Mouse (Mus musculus) limb, embryonic 12.5 days (tissue): ENCODE data around the gene Sgta. TPM values are rescaled to one million over a fixed set of nuclear protein-coding genes. Genes with fewer than 3 reads are reported as not detected.
A peak's percentile ranks its signal among the peaks of the same experiment; 100 is the strongest.

Source experiments
- ATAC-seq: fragments of 200-750 bp; cut with Nextera tagmentation; 2 replicates; pipeline ENCODE4 v1.8.0; 2017; ENCODE audit warnings: low read depth, moderate TSS enrichment; ENCODE audit not compliant: insufficient number of reproducible peaks, insufficient read depth, low FRiP score, low TSS enrichment
- H3K27ac ChIP-seq: fragments of 300-500 bp; sonication (generic); 2 replicates; pipeline ENCODE4 v1.5.1; 2016; ENCODE audit warnings: mild to moderate bottlenecking, moderate library complexity
- H3K27me3 ChIP-seq: fragments of 300-500 bp; sonication (generic); 2 replicates; pipeline ENCODE4 v1.6.1; 2016; ENCODE audit warnings: mild to moderate bottlenecking, moderate library complexity
- H3K36me3 ChIP-seq: fragments of 300-500 bp; sonication (generic); 2 replicates; pipeline ENCODE4 v1.6.1; 2016; ENCODE audit warnings: mild to moderate bottlenecking, moderate library complexity
- H3K4me1 ChIP-seq: fragments of 300-500 bp; sonication (generic); replicated peaks from 2 replicates; pipeline ENCODE4 v1.6.1; 2016
- H3K4me2 ChIP-seq: fragments of 300-500 bp; sonication (generic); 2 replicates; pipeline ENCODE4 v1.6.1; 2016; ENCODE audit warnings: mild to moderate bottlenecking, moderate library complexity
- H3K4me3 ChIP-seq: fragments of 300-500 bp; sonication (generic); replicated peaks from 2 replicates; pipeline ENCODE4 v1.5.1; 2016; ENCODE audit warnings: mild to moderate bottlenecking
- H3K9ac ChIP-seq: fragments of 300-500 bp; sonication (generic); replicated peaks from 2 replicates; pipeline ENCODE4 v1.6.1; 2016; ENCODE audit warnings: mild to moderate bottlenecking, moderate library complexity
- H3K9me3 ChIP-seq: fragments of 300-500 bp; sonication (generic); 2 replicates; pipeline ENCODE4 v1.6.1; 2016; ENCODE audit warnings: mild to moderate bottlenecking, moderate library complexity
- WGBS: fragments of 180-500 bp; shearing (Covaris S2); methylation state at CpG from one replicate; pipeline ENCODE4 v1.1.7; 2016; 5-methylcytosine and 5-hydroxymethylcytosine counted together
- polyA plus RNA-seq: library from polyadenylated mRNA; unstranded; fragments of >200 nt; fragmentation: Nextera tagmentation; extraction: Ambion mirVana; gene quantifications from 2 replicates; pipeline ENCODE4 v1.2.1, GENCODE M21; 2016

Sgta gene
- polyA plus RNA-seq, 1 experiment from 2014 or later, result 225 TPM

GRCm38 (mm10) chr10:81029031-81029430, 30.9 kb downstream of the Sgta start:
- H3K9ac ChIP-seq, result no peak overlapping the region
- peaks cover 32% of the 10 kb centered on the region for H3K27me3 ChIP-seq
- peaks cover 35% of the 10 kb centered on the region for H3K36me3 ChIP-seq
- no peak for ATAC-seq
- H3K27ac ChIP-seq, result no peak overlapping the region
- H3K4me1 ChIP-seq, result peaks cover 8% of the 10 kb centered on the region
- H3K9me3 ChIP-seq, result no peaks in the 10 kb centered on the region
- no peak overlapping the region for H3K4me2 ChIP-seq
- H3K4me3 ChIP-seq, result no peak overlapping the region
- WGBS, result 81% methylated on average over 10 of the region's 10 CpGs

- ATAC-seq, result no peak
- H3K9ac ChIP-seq, result no peak overlapping the region
- H3K36me3 ChIP-seq, result peaks cover 29% of the 10 kb centered on the region
Measured at GRCm38 (mm10) chr10:81028219-81028618, 31.8 kb downstream of the Sgta start.

GRCm38 (mm10) chr10:81027331-81027730, 32.6 kb downstream of the Sgta start:
- 71% methylated on average over 4 of the region's 4 CpGs for WGBS
- Histone ChIP-seq H3K4me2 (no peak overlapping the region), H3K4me1 (peaks cover 8% of the 10 kb centered on the region), H3K36me3 (peaks cover 20% of the 10 kb centered on the region), H3K9ac (no peak overlapping the region), H3K4me3 (no peak overlapping the region), H3K9me3 (no peaks in the 10 kb centered on the region), H3K27me3 (peaks cover 48% of the 10 kb centered on the region), H3K27ac (no peak overlapping the region)
- ATAC-seq, result no peak

More at GRCm38 (mm10) chr10:81028219-81028618, 31.8 kb downstream of the Sgta start:
- Histone ChIP-seq H3K4me2 (no peak overlapping the region), H3K9me3 (no peaks in the 10 kb centered on the region), H3K4me1 (peaks cover 8% of the 10 kb centered on the region), H3K27ac (no peak overlapping the region), H3K4me3 (no peak overlapping the region), H3K27me3 (peaks cover 40% of the 10 kb centered on the region)

GRCm38 (mm10) chr10:81026857-81027256, 33.1 kb downstream of the Sgta start:
- ATAC-seq, result no peak
- Histone ChIP-seq H3K9me3 (no peaks in the 10 kb centered on the region), H3K27ac (no peak overlapping the region), H3K4me1 (peaks cover 8% of the 10 kb centered on the region), H3K9ac (no peak overlapping the region), H3K36me3 (peaks cover 18% of the 10 kb centered on the region), H3K4me2 (no peak overlapping the region), H3K4me3 (no peak overlapping the region), H3K27me3 (peaks cover 53% of the 10 kb centered on the region)
- 94% methylated on average over 5 of the region's 5 CpGs for WGBS

GRCm38 (mm10) chr10:81025639-81026275, 34.2 kb downstream of the Sgta start, which contains the start of gene Diras1:
Gene Diras1, minus strand, starts transcription at chr10:81025662.
- Histone ChIP-seq H3K4me2 (peak within 1 kb of the TSS; percentile 65), H3K27me3 (peaks cover 64% of the 10 kb centered on the region), H3K4me1 (peaks cover 8% of the 10 kb centered on the region), H3K36me3 (peaks cover 8% of the 10 kb centered on the region), H3K27ac (no peak within 1 kb of the TSS), H3K4me3 (peak within 1 kb of the TSS; percentile 38), H3K9ac (peak within 1 kb of the TSS; percentile 48; the same call in 1 of the 2 replicates), H3K9me3 (no peaks in the 10 kb centered on the region)
- WGBS, result 54% methylated on average over 12 of the region's 12 CpGs
- ATAC-seq, result no peak

GRCm38 (mm10) chr10:81025047-81025621, 34.8 kb downstream of the Sgta start:
- Histone ChIP-seq H3K27ac (no peak overlapping the region), H3K9ac (peak overlapping the region; percentile 48; the same call in 1 of the 2 replicates), H3K9me3 (no peaks in the 10 kb centered on the region), H3K4me2 (peak overlapping the region; percentile 65), H3K27me3 (peaks cover 70% of the 10 kb centered on the region), H3K4me1 (peaks cover 8% of the 10 kb centered on the region), H3K36me3 (peaks cover 2% of the 10 kb centered on the region), H3K4me3 (peak overlapping the region; percentile 38)
- 2% methylated on average over 34 of the region's 43 CpGs for WGBS
- ATAC-seq, result no peak

GRCm38 (mm10) chr10:81024346-81024937, 35.5 kb downstream of the Sgta start:
- Histone ChIP-seq H3K27ac (no peak overlapping the region), H3K36me3 (no peaks in the 10 kb centered on the region), H3K9ac (no peak overlapping the region), H3K27me3 (peaks cover 74% of the 10 kb centered on the region), H3K9me3 (no peaks in the 10 kb centered on the region), H3K4me2 (peak overlapping the region; percentile 65), H3K4me1 (peaks cover 8% of the 10 kb centered on the region), H3K4me3 (no peak overlapping the region; the same call in 1 of the 2 replicates)
- WGBS, result 70% methylated on average over 5 of the region's 5 CpGs
- no peak for ATAC-seq

GRCm38 (mm10) chr10:81022744-81023143, 37.2 kb downstream of the Sgta start:
- WGBS, result 69% methylated on average over 8 of the region's 8 CpGs
- no peak for ATAC-seq
- no peak overlapping the region for H3K4me3 ChIP-seq
- no peak overlapping the region for H3K9ac ChIP-seq
- H3K4me2 ChIP-seq, result no peak overlapping the region
- no peaks in the 10 kb centered on the region for H3K9me3 ChIP-seq
- peaks cover 69% of the 10 kb centered on the region for H3K27me3 ChIP-seq
- H3K4me1 ChIP-seq, result peaks cover 8% of the 10 kb centered on the region
- no peak overlapping the region for H3K27ac ChIP-seq
- H3K36me3 ChIP-seq, result no peaks in the 10 kb centered on the region

- no peak overlapping the region for H3K27ac ChIP-seq
- H3K9me3 ChIP-seq, result no peaks in the 10 kb centered on the region
- ATAC-seq, result no peak
- WGBS, result 13% methylated on average over 26 of the region's 26 CpGs
- no peak overlapping the region for H3K9ac ChIP-seq
- peaks cover 67% of the 10 kb centered on the region for H3K27me3 ChIP-seq
- H3K36me3 ChIP-seq, result no peaks in the 10 kb centered on the region
- no peak overlapping the region; the same call in 1 of the 2 replicates for H3K4me2 ChIP-seq
- no peak overlapping the region for H3K4me3 ChIP-seq
- peaks cover 8% of the 10 kb centered on the region for H3K4me1 ChIP-seq
Measured at GRCm38 (mm10) chr10:81021547-81022110, 38.4 kb downstream of the Sgta start.

GRCm38 (mm10) chr10:81020207-81020606, 39.8 kb downstream of the Sgta start:
- Histone ChIP-seq H3K9ac (no peak overlapping the region), H3K4me1 (peaks cover 6% of the 10 kb centered on the region), H3K27me3 (peaks cover 54% of the 10 kb centered on the region), H3K4me2 (no peak overlapping the region), H3K9me3 (no peaks in the 10 kb centered on the region), H3K36me3 (no peaks in the 10 kb centered on the region), H3K27ac (no peak overlapping the region), H3K4me3 (no peak overlapping the region)
- ATAC-seq, result no peak
- WGBS, result 52% methylated on average over 2 of the region's 2 CpGs

- Histone ChIP-seq H3K27me3 (peaks cover 48% of the 10 kb centered on the region), H3K9ac (no peak overlapping the region), H3K4me1 (peaks cover 1% of the 10 kb centered on the region), H3K4me3 (no peak overlapping the region), H3K9me3 (no peaks in the 10 kb centered on the region), H3K4me2 (no peak overlapping the region), H3K36me3 (no peaks in the 10 kb centered on the region), H3K27ac (no peak overlapping the region)
- WGBS, result 72% methylated on average over 6 of the region's 6 CpGs
- no peak for ATAC-seq
Measured at GRCm38 (mm10) chr10:81019687-81020086, 40.3 kb downstream of the Sgta start.
